Mouse (Mus musculus) limb, embryonic 14.5 days (tissue): ENCODE results near the gene Alg3. TPM values are rescaled to one million over a fixed set of nuclear protein-coding genes. Genes with fewer than 3 reads are reported as not detected.

Source experiments
- ATAC-seq: fragments of 200-750 bp; cut with Nextera tagmentation; 2 replicates; pipeline ENCODE4 v1.8.0; 2017; ENCODE audit warnings: low read depth, moderate number of reproducible peaks, moderate TSS enrichment; ENCODE audit not compliant: low FRiP score
- DNase-seq: peaks from one replicate; pipeline ENCODE4 v3.0.0-alpha.2; 2015; ENCODE audit warnings: low spot score
- H3K27ac ChIP-seq: fragments of 300-500 bp; sonication (generic); replicated peaks from 2 replicates; pipeline ENCODE4 v1.5.1; 2014; ENCODE audit warnings: low read depth, mild to moderate bottlenecking, low read length, moderate library complexity, mixed read lengths
- H3K27me3 ChIP-seq: fragments of 300-500 bp; sonication (generic); 2 replicates; pipeline ENCODE4 v1.6.1; 2014; ENCODE audit warnings: low read length, mixed read lengths; ENCODE audit not compliant: control insufficient read depth, insufficient read depth
- H3K36me3 ChIP-seq: fragments of 300-500 bp; sonication (generic); 2 replicates; pipeline ENCODE4 v1.6.1; 2014; ENCODE audit warnings: mild to moderate bottlenecking, low read length, moderate library complexity, mixed read lengths; ENCODE audit not compliant: control insufficient read depth, insufficient read depth
- H3K4me1 ChIP-seq: fragments of 300-500 bp; sonication (generic); 2 replicates; pipeline ENCODE4 v1.6.1; 2014; ENCODE audit warnings: antibody characterized with exemption, low read length, mixed read lengths; ENCODE audit not compliant: control insufficient read depth, insufficient read depth
- H3K4me2 ChIP-seq: fragments of 300-500 bp; sonication (generic); replicated peaks from 2 replicates; pipeline ENCODE4 v1.6.1; 2014; ENCODE audit warnings: low read depth, mild to moderate bottlenecking, low read length, moderate library complexity; ENCODE audit not compliant: severe bottlenecking
- H3K4me3 ChIP-seq: fragments of 300-500 bp; sonication (generic); replicated peaks from 2 replicates; pipeline ENCODE4 v1.5.1; 2014; ENCODE audit warnings: low read length
- H3K9ac ChIP-seq: fragments of 300-500 bp; sonication (generic); 2 replicates; pipeline ENCODE4 v1.6.1; 2014; ENCODE audit warnings: mild to moderate bottlenecking, low read depth, low read length, moderate library complexity; ENCODE audit not compliant: severe bottlenecking
- H3K9me3 ChIP-seq: fragments of 300-500 bp; sonication (generic); 2 replicates; pipeline ENCODE4 v1.6.1; 2016; ENCODE audit warnings: low read length; ENCODE audit not compliant: control insufficient read depth
- POLR2A ChIP-seq: fragments of 200-500 bp; IDR thresholded peaks from 2 replicates; pipeline ENCODE4 v1.8.0; 2012; ENCODE audit warnings: inconsistent platforms, mild to moderate bottlenecking, moderate library complexity, borderline replicate concordance; ENCODE audit not compliant: insufficient read depth, insufficient read length; ENCODE audit errors: extremely low read depth
- WGBS: fragments of 180-500 bp; shearing (Covaris S2); extraction: QIAGEN DNeasy Blood & Tissue Kit; methylation state at CpG from one replicate; pipeline ENCODE4 v1.1.7; 2014; 5-methylcytosine and 5-hydroxymethylcytosine counted together
- polyA plus RNA-seq, 2 experiments: library from polyadenylated mRNA; depleted of rRNA in 1 of 2; stranded (reverse) in 1 of 2; unstranded in 1 of 2; fragments of >200 nt; fragmentation: Nextera tagmentation in 1 of 2; extraction: Ambion mirVana in 1 of 2; gene quantifications; 2 replicates each; pipeline versions ENCODE4 v1.2.1 to v1.2.3; 2012 to 2014

Gene Alg3
- polyA plus RNA-seq, 2 experiments, result 27.4 to 43.0 TPM

DNA sequence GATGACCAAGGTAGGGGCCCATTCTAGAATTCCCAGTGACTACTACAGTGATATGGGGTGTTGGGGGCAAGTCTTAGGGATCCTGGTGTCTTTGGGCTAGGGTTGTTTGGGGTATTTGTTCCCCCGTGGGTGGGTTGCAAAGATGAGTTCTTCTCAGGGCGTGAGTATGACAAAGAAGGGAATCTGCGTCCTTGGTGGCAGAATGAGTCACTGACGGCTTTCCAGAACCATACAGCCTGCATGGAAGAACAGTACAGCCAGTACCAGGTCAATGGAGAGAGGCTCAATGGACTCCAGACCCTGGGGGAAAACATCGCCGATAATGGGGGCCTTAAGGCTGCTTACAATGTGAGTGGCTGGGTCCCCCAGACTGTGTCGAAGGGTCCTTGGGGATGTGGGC, 32.4 kb upstream of the Alg3 start:
- ATAC-seq, result no peak
- H3K9ac ChIP-seq, result no peak overlapping the region
- TF ChIP-seq POLR2A, result no peak
- 80% methylated on average over 7 of the region's 7 CpGs for WGBS
- H3K4me1 ChIP-seq, result no peaks in the 10 kb centered on the region
- no peaks in the 10 kb centered on the region for H3K27me3 ChIP-seq
- no peak overlapping the region for H3K27ac ChIP-seq
- H3K9me3 ChIP-seq, result no peaks in the 10 kb centered on the region
- no peaks in the 10 kb centered on the region for H3K36me3 ChIP-seq
- DNase-seq, result no peak
- no peak overlapping the region for H3K4me3 ChIP-seq
- no peak overlapping the region for H3K4me2 ChIP-seq

DNA sequence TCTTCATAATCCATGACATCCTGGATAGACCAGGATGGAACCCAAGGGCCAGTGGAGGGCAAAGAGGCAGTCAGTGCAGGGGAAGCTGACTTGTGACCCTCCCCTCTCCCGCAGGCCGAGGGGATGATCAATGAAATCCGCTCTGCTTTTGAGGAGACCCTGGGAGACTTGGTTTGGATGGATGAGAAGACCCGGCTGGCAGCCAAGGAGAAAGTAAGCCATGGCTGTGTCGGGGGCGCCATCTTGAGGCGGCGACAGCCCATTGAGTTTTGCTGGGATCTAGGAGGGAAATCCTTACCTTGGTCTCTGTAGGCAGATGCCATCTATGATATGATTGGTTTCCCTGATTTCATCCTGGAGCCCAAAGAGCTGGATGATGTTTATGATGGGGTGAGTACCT, 30.6 kb upstream of the Alg3 start:
- peak; percentile 67 for DNase-seq
- H3K4me1 ChIP-seq, result no peaks in the 10 kb centered on the region
- peak; percentile 62; the same call in 1 of the 2 replicates for ATAC-seq
- H3K27me3 ChIP-seq, result no peaks in the 10 kb centered on the region
- no peak overlapping the region for H3K4me3 ChIP-seq
- no peak for TF ChIP-seq POLR2A
- H3K9me3 ChIP-seq, result no peaks in the 10 kb centered on the region
- no peak overlapping the region for H3K9ac ChIP-seq
- H3K36me3 ChIP-seq, result no peaks in the 10 kb centered on the region
- H3K4me2 ChIP-seq, result no peak overlapping the region
- no peak overlapping the region for H3K27ac ChIP-seq
- 4% methylated on average over 8 of the region's 8 CpGs for WGBS

DNA sequence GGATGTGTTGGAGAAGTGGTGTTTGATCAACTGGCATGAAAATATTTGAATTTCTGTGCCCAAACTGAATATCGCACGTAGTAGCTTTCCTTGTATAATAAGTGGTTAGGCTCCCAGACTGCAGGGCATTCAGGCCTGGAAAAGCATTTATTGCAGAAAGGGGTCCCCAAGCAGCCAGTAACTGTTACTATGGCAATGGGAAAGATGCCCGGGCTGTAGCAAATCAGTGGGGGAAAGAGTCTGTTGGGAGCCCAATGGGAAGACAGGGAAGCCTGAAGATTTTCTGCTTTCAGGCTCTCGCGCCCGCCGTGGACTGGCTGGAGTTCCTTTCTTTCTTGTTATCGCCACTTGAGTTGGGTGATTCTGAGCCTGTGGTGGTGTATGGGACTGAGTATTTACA, 26.8 kb upstream of the Alg3 start:
- H3K36me3 ChIP-seq, result no peaks in the 10 kb centered on the region
- TF ChIP-seq POLR2A, result no peak

DNA sequence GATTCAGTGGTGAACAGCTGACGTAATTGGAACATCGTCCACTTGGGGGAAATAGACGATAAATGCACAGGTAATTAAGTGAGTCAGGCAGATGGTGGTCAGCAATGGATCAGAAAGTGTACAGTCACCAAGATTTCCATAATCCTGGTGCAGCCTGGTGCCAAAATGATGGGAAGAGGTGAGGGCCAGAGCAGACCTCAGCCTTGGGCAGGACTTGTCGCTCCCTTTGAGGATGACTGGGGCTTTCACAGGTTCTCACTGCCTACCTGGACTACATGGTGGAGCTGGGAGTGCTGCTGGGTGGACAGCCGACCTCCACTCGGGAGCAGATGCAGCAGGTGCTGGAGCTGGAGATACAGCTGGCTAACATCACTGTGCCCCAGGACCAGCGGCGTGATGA, 25.9 kb upstream of the Alg3 start:
- H3K27ac ChIP-seq, result no peak overlapping the region
- no peak for DNase-seq
- H3K27me3 ChIP-seq, result no peaks in the 10 kb centered on the region
- no peak for TF ChIP-seq POLR2A
- ATAC-seq, result no peak
- H3K4me2 ChIP-seq, result no peak overlapping the region
- 77% methylated on average over 8 of the region's 8 CpGs for WGBS
- H3K4me3 ChIP-seq, result no peak overlapping the region
- H3K36me3 ChIP-seq, result no peaks in the 10 kb centered on the region
- H3K9me3 ChIP-seq, result no peaks in the 10 kb centered on the region
- no peaks in the 10 kb centered on the region for H3K4me1 ChIP-seq
- no peak overlapping the region for H3K9ac ChIP-seq

More for the DNA sequence above, 26.8 kb upstream of the Alg3 start:
- DNase-seq, result no peak
- no peak for ATAC-seq
- WGBS, result 73% methylated on average over 8 of the region's 8 CpGs
- Histone ChIP-seq H3K4me2 (no peak overlapping the region), H3K27me3 (no peaks in the 10 kb centered on the region), H3K27ac (no peak overlapping the region), H3K9ac (no peak overlapping the region), H3K9me3 (no peaks in the 10 kb centered on the region), H3K4me1 (no peaks in the 10 kb centered on the region), H3K4me3 (no peak overlapping the region)

DNA sequence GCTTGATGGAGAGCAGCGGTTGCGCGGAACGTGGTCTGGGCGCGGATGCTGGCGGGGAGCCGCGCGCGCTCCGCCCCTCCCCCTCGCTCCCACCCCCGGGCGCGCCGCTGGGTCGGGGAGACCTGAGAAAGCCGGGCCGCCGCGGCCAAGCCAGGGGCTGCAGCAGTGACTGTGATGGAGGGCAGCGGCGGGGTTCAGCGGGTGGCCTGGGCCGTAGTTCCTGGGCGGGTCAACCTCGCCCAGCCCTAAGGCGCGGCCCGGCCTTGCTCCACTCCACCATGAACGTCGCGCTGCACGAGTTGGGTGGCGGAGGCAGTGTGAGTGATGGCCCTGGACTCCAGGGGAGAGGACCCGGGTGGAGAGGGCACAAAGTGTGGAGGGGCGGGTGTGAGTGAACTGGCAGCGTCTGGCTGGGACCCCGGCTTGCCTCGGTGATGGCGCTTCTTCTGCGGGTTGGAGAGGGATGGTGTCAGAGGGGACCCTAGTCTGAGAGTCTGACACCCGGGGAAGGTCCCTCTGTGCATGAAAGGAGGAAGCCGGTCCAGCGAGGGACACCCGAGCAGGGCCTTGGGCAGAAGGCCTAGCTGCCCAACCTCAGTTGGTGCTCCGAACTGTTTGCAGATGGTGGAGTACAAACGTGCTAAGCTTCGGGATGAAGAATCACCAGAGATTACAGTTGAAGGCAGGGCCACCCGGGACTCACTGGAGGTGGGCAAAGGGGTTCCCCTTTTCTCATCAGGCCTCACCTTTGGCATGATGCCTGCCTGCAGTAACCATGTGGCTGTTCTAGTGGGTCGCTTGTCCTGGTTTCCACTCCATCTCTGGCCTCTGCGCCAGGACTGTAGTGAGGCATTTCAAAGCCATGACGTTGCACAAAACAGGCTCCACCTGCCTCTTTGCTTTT, 18.4 kb upstream of the Alg3 start, which contains the start of gene Ece2:
Gene Ece2, plus strand, starts transcription at position 98 of the 904 bp plus-strand sequence.
- no peaks in the 10 kb centered on the region for H3K36me3 ChIP-seq
- H3K9me3 ChIP-seq, result no peaks in the 10 kb centered on the region
- H3K4me1 ChIP-seq, result no peaks in the 10 kb centered on the region
- ATAC-seq, result peak; percentile 57; the same call in 1 of the 2 replicates
- 0 out of 2 replicates have a peak, but pooled peaks cover 4% of the 10 kb centered on the region for H3K27me3 ChIP-seq
- H3K9ac ChIP-seq, result peak within 1 kb of the TSS; percentile 65
- no peak for DNase-seq
- H3K27ac ChIP-seq, result no peak within 1 kb of the TSS
- H3K4me2 ChIP-seq, result peak within 1 kb of the TSS; percentile 87
- WGBS, result 7% methylated on average over 45 of the region's 54 CpGs
- no peak for TF ChIP-seq POLR2A
- H3K4me3 ChIP-seq, result peak within 1 kb of the TSS; percentile 51
